Mouse (Mus musculus) cerebellum, adult 2 months (tissue): ENCODE data around the gene Ndufb6.

Experiments used
- CTCF ChIP-seq: fragments of 200-500 bp; IDR thresholded peaks from 2 replicates; pipeline ENCODE4 v1.5.1; 2011; ENCODE audit warnings: low read depth, mild to moderate bottlenecking, control low read depth, low read length, moderate library complexity, borderline replicate concordance; ENCODE audit not compliant: insufficient read depth
- POLR2A ChIP-seq: fragments of 200-500 bp; IDR thresholded peaks from 2 replicates; pipeline ENCODE4 v1.6.1; 2011; ENCODE audit warnings: low read length, control low read depth, borderline replicate concordance; ENCODE audit not compliant: insufficient read depth

GRCm38 (mm10) chr4:40226095-40226494 lies 53.1 kb downstream of the Ndufb6 start:
- TF ChIP-seq CTCF (no peak), POLR2A (no peak)
